Mouse (Mus musculus) urinary bladder, adult 2 months (tissue): ENCODE data around the gene Xpr1. TPM values are rescaled to one million over a fixed set of nuclear protein-coding genes. Genes with fewer than 3 reads are reported as not detected.

Experiments used
- DNase-seq: peaks from one replicate; pipeline ENCODE4 v3.0.0; 2022; ENCODE audit warnings: low spot score
- polyA plus RNA-seq: library from polyadenylated mRNA; depleted of rRNA; stranded (reverse); fragments of >200 nt; gene quantifications from 2 replicates; pipeline ENCODE4 v1.2.3, GENCODE M21; 2012

The Xpr1 gene
- polyA plus RNA-seq, 1 experiment: 12.3 TPM

DNA sequence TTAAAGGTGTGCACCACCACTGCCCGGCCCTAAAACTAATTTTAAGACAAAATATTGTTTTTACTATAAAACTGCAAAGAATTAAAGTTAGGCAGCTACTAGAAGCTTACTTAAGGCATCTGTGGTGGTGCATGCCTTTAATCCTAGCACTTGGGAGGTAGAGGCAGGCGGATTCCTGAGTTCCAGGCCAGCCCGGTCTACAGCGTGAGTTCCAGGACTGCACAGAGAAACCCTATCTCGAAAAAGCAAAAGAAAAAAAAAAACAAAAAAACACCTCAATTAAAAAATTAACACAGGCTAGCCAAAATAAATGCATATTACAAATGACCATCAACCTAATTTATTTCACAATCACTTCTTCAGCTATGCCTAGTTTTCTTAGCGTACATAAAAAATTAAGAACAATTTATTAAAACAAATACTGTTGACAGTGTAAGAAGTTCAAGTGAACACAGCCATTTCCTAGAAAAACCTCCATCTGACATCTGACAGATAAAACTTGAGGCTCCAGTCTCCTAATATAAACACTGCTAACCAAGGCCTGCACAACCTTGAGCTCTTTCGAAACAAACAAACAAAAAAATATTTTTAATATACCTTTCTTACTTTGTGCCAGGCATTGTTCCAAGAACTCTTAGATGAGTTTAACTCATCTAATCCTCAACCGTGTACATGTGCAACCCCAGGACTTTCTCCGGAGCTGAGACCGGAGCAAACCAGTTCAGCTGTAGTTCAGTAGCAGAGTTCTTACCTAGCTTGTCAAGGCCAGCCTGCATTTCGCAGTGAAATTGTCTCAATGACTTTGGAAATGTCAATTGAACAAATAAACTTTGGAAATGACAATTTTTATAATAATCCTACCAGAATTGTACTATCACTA is 9.3 kb downstream of the Xpr1 start:
- DNase-seq: no peak

DNA sequence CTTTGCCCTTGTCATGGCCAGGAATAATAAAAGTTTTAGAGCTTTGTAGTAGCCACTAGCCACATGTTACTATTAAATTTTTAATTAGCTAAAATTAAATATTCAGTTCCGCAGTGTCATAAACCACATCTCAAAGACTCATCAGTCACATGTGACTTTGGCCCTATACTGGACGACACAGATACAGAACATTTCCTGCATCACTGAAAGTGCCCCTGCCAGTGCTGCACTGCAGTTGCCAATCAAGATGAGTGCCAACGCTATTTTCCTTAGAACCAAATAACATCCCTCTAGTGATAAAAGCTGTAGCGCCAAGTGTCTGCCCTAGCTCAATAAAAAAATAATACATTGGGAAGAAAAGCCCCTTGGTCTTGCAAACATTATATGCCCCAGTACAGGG is 17.2 kb downstream of the Xpr1 start:
- DNase-seq: no peak

DNA sequence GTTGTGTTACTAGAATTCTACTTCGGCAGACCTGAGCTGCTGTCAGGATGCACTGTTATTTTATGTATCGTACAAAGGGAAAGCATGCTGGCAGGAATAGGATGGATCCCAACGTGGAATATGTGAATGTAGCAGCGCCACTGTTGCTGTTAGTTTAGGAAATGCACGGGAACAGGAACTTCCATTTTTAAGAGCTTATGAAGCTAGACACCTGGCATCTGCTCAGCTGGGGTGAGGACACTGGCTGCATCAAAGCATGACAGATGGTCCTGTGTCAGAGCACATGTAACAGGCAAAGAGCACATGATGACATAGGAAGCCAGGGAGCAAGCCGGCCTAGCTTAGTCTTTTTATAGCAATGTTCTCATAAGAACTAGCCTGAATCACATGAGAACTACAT is 22.4 kb downstream of the Xpr1 start:
- DNase-seq: no peak

DNA sequence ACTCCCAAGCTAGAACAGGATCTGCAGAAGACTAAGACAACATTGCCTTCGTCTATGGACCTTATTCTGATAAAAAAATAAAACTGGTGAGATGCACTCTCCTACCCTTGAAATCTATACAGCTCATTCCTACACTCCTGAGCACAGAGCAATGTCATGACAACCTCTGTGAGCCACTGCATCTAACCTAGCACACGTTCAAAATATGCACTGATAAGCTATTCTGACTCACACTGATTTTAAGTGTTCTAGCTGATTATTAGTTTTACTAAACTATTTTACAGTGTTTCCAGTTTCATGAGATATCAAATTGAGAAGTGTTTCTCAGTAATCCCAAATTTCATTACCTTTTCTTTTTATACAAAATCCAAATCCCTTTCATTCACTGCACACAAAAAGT is 23.2 kb downstream of the Xpr1 start:
- DNase-seq: no peak

DNA sequence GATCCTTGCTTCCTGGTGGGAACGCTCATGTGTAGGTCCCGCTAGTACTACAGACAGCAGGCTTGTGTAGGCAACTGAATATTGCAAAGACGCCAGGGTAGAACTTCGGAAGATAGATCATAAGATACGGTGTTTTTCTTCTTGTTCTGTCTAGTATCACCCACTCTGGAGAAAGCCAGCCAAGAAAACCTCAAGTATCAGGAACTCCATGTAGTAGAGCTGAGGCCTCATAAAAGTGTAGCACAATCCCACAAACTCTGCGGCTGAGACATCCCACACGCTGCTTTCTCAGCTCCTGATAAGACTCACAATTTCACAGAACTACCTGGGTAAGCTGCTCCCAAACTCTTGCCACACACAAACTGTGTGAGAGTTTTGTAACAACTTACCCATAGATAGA is 24.4 kb downstream of the Xpr1 start:
- DNase-seq: no peak

DNA sequence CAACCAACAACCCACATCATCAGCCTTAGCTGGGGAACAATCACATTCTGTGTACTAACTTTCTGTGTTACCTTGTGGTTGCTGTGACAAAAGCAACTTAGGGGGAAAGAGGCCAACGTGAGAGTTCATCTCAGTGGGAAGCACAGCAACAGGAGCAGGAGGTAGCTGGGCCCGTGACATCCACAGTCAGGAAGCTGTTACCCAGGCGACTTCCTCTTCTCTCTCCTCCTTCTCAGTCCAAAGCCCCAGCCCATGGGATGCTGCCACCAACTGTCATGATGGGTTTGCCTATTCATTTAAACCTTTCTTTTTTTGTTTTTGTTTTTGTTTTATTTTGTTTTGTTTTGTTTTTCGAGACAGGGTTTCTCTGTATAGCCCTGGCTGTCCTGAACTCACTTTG is 25.7 kb downstream of the Xpr1 start:
- no peak for DNase-seq

DNA sequence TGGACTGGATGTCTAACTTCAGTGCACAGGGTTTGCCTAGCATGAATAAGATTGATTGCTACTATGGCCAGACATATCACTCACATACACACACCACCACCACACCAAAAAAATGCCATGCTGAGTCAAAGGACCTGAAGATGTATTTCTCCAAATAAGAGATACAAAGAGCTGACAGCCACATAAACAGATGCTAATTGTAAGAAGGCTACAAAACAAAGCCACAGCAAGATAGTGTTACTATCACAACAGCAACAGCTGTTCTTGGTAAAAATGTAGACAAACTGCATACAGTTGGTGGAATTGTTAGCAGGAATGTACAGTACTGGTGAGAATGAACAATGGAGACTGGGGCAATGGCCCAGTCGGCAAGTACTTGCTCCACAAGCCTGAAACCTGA is 28.8 kb downstream of the Xpr1 start:
- DNase-seq: no peak

DNA sequence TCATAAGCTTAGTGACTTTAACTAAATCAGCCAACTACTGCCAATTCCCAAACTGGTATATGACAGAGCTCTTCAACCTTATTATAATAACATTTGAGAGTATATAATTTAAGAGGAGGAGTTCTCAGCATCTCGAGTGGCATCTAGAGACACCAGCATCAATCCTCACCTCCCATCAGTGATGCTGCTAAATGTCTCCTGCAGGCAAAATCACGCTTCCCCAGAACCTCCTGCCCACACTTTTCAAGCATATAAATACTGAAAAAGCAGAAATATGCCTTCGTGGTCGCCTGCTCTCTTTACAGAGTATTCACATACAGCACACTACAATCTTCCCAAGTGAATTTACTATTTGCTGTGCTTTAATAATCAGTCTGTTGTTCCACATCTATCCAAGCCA is 30.7 kb downstream of the Xpr1 start:
- DNase-seq: no peak

DNA sequence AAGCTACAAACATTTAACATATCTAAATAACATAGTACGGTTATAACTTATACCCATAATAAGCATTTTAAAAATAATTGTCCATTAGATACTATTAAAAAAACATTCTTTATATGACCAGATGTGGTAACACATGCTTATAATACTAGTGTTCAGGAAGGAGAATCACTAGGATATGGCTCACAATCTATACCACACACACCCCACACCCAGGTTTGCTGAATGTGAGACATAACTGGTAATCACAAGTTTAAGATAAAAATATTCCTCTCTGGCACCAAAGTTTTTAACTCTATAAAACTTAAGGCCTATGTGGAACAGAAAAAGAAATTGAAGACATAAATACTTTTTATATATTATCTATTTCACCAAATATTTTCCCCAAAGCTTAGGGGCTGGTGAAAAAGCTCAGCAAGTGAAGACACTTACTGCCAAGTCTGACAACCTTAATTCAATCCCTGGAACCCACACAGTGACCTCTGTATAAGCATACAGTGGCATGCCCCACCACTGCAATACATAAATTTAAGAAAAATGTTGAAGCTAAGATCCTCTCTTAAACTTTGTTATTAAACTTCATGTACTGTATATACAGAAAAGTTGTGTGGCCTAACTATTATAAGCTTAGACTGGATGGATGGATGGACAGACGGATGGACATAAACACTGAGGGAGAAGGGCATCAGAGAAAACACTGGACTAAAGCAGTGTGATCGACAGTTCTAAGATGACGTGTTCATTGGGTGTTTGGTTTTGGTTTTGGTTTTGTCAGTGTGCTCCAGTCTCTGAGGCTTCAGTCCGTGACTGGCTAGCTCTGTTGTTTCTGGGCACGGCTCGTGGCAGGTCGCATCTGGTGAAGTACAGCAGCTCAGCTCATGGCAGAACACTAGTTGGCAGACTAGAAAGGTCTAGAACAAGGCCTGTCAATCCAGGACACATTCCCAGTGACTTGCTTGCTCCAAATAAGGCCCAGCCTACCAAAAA is 33.6 kb downstream of the Xpr1 start:
- DNase-seq: no peak

DNA sequence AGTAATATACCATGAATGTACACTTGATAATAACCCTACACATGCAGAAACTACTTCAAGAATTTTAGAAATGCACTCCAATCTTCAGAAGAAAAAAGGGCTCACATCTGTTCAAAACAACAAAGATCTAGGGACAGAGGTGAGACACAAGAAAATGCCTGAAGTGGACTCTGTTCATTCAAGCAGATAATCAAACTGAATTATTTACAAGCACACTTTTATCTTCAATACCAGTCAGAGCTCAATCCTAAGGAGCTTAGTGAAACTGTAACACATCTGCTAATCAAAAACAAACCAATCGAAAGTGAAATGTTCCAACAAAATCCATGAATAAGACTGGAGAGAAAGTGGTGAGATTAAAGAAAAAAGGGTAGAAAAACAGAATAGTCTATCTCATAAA is 35.3 kb downstream of the Xpr1 start:
- DNase-seq: no peak

DNA sequence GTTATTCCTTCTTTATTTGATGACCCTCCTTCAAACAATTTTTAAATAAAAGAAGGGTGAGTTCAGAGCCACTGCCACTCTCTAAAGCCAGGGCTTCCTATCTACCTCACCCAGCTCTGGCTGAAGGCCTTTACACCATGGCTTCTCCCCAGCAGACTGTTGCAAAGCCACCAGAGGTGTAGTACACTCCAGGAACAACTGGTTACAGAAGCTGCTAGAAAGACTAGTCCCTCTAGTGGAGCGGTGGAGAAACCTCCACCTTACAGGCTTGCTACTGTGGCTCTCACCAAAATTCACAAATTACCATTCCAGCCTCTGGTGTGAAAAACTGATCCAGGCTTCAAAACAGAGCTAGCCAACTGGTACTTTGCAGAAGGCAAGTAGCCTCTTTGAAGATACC is 37.9 kb downstream of the Xpr1 start:
- DNase-seq: no peak

DNA sequence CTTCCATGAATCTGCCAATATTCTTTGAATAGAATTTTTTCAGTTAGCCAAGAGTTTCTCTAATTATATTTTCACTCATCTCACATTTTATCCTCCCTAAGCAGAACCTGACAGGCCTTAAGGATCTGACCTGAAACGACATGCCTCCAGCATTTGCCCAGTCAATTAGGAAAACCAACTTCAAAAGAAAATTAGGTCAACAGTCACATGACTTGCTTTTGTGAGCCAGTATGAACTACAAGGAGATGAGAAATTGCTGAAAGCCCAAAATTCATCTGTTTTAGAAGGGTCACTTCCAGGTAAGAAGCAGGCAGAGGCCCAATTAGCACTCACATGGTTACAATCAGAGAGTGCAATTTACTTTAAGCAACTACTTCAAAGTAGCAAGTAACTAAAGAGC is 44.4 kb downstream of the Xpr1 start:
- DNase-seq: no peak

DNA sequence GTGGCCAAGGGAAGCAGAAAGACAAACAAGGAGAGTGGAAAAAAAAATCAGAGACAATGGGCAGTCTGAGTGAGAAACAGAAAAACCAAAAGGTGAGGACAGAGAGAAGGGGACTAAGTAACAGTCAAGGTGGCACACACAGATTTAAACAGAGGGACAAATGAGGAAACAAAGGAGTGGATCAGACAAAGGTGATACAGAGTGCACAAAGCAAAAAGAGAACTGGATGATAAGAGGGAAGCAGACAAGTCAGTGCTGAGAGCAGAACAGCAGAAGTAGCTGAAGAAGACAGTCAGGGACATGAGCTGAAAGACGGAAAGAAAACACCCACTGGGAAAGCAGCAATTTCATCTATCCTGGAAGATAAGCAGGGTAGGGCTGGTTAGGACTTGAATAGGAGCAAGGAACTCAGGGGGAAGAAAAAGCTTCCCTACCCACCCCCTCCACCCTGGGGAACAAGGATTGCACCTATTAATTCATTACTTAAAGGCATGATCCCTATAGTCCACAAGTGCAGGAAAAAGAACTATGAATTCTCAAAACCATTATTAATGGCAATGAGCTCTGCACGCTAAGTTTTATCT is 47.0 kb downstream of the Xpr1 start:
- no peak for DNase-seq

DNA sequence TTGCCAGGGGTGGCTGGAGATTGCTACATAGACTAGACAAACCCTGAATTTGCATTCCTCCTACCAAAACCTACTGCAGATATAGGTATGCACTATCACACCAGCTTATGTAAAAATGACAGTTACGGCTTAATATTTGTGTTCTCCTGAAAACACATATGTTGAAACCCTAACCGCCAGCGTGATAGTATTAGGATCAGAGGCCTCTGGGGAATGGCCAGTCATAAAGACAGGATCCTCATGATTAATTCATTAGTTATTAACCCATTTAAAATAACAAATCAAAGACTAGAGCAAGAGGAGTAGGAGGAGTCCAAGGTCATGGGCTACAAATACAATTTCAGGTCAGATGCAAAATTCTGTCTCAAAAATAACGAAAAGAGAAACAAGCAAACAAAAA is 50.8 kb downstream of the Xpr1 start:
- DNase-seq: no peak

DNA sequence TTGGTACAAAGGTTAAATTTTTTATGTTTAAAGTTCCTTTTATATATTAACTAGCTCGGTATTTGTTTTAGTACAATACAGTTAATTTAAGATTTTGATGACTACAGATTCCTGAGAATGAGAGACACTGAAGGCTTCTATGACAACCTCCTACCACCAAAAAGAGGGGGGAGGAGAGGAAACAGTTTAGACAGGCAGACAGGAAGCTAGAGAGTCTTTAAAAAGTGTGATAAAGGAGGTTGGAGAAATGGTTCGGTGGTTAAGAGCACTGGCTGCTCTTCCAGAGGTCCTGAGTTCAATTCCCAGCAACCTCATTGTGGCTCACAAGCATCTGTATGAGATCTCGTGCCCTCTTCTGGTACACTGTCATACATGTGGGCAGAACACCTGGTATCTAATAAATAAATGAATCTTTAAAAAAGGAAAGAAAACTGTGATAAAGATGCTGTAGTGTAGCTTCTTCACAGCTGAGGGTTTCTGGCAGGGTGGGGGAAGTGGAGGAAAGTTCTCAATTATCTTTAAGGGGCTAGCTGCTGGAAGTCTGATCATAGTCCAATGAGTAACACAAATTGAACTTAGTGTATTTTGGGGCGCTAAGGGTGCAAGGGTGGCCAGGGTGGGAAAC is 55.6 kb downstream of the Xpr1 start:
- DNase-seq: no peak

DNA sequence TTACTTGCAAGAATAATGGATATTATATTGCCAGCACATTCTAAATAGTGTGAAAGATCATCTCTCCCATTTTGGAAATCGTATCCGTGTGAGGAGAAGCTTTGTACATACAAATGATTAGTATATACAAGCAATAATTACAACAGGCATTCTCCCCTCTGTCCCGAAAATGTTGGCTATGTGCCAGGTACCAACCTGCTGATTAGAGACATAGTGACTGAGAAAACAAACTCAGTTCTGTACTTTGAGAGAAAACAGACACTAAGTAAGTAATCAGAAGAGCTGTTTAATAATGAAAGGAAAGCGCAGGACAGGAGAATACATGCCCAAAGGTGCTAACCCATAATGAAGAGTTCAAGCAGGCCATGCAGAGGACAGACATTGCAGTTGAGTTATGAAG is 64.1 kb downstream of the Xpr1 start:
- DNase-seq: no peak

DNA sequence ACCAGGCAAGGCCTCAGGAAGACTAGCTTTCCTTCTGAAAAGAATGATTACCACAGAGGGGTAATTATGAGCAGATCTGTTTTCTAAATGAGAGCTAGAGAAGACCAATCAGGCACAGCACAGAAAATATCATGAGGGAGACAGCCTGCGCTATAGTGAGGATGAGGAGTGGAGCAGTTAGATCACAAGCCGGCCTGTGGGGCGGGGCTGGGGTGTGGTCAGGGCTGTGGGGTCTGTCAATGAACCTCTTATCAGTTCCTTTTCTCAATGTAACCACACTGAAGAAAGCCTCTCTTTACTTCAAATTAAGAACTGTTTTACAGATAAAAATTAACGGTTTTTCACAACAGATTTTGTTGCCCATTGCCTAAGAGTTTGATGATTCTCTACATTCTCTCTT is 65.7 kb downstream of the Xpr1 start:
- no peak for DNase-seq

DNA sequence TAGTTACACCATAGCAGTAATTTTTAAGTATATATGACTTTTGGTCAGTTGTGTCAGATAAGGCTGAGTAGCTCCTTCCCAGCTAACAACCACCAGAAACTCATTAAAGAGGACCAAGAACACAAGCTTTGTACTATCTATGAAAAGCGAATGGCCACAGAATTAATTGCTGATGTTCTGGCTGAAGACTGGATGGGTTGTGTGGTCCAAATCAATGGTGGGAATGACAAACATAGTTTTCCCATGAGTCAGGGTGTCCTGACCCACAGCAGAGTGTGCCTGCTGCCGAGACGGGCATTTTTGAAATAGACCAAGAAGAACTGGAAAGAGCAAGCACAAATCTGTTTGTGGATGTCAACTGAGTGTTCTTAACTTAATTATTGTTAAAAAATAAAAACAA is 68.7 kb downstream of the Xpr1 start:
- DNase-seq: no peak

DNA sequence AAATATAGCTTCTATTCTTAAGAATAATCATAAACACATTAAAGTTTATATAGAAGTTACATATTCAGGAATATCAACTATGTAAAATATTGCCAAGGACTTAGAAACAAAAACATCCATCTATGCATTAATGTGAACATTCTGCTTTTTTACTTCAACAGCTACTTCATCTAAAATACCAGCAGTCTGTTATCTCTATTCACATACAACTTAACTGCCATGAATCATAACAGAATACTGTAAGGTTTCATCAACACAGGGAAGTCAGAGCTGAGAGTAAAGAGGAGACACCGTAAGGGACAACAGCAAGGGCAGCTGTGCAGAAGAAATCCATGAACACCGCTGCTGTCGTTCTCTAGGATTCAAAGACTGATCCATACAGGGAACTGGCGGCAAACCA is 69.9 kb downstream of the Xpr1 start:
- no peak for DNase-seq

DNA sequence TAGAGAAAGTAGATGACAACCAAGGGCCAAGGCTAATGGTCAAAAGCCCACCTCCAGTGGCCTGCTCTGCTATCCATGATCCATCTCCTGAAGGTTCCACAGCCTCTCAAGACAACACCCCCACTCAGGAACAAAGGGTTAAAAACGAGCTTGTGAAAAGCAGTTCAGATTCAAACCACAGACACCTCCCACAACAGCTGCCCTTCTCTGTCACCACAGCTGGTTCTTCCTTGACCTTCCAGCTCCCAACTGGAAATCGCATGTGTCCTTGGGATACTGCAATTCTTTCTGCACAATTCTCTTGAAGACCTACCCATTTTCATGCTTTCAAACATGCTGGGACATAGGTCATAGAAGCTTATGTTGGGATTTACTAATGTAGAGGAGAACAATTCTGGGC is 73.2 kb downstream of the Xpr1 start:
- DNase-seq: no peak

DNA sequence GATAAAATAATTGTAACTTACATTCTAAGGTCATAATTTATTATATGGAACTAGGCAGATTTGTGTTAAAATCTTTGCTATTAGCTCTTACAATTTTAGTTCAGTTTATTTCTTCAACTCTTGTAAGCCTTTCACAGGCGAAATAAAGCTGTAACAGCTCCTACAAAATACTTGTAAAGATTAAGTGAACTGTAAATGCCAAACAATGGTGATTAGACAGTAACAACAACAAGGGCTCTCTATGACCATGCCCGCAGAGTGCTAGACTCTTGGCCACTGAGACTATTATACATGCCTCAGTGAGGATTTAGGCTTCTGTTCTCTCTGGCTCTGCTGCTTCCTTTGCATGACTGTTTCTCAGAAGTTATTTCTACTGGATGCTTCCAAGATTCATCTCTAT is 77.6 kb downstream of the Xpr1 start:
- no peak for DNase-seq

DNA sequence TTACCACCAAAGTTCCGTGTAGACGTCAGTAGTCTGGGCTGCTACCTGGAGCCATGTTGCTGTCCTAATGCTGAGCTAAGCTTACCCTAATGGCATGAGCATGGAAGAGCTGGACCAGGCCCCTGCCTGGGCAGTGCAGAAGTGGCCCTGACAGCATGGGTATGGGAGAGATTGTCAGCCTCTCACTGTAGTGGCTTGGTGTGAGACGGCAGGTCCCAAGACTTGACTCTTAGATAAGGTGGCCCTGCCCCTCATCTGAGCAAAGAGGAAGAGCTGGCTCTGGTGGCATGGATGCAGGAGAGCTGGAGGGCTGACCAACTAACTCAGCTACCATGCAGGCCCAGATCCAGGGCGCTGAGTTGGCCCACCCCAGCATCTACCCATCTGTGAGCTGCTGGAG is 79.9 kb downstream of the Xpr1 start:
- DNase-seq: no peak
